In the genomic region with DNA sequence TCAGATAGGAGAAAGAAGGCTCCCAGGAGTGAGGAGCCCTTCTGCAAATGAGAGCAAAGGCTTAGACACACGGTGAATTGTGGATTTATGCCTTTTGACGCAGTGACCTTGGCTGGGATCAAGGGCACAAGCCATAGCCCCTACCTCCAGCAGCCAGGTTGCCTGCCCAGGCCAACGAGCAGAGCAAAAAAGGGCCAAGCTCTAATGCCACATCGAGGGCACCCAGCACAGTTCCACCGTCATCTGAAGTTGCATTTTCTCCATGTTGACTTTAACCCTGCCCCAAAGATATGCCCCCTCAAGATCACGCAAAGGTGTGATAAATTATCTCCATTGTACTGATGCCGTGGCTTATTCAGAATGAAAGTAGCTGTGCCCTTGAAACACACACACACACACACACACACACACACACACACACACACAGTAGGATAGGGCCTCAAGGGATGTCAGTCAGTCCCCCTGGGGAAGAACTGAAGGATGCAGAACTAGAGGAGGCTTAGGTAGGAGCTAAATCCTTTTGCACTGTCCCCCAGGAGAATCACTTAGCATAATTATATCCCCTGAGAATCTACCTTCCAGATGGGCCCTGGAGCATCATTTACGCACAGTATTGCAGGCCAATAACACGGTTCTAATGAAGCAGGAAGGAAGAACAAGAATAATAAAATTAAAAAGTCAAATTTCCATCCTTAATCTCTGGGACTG, we compare ENCODE assay signal across 17 mouse cellular contexts. TPM values are rescaled to one million over a fixed set of nuclear protein-coding genes. Genes with fewer than 3 reads are reported as not detected.
"Had no signal": no experiment of that assay in that cellular context is flagged by ENCODE, and none has a peak within 500 bp of the region (broad histone marks: within the 10 kb centered on the region; RNA-seq: fewer than 3 reads in every experiment).

No protein-coding gene starts in this region.

- H3K27ac ChIP-seq: left cerebral cortex, adult 2 months; limb, embryonic 10.5 days; liver, embryonic 15.5 days; stomach, embryonic 15.5 days had no signal

- H3K4me2 ChIP-seq: liver, embryonic 11.5 days; liver, embryonic 15.5 days; stomach, embryonic 15.5 days had no signal

- H3K27me3 ChIP-seq: liver, embryonic 15.5 days; stomach, embryonic 15.5 days had no signal

- H3K4me1 ChIP-seq: limb, embryonic 10.5 days; liver, embryonic 15.5 days; stomach, embryonic 15.5 days had no signal

- H3K4me3 ChIP-seq: left cerebral cortex, adult 2 months; limb, embryonic 10.5 days; liver, embryonic 15.5 days; stomach, embryonic 15.5 days had no signal

- H3K9me3 ChIP-seq: limb, embryonic 10.5 days; liver, embryonic 15.5 days; stomach, embryonic 15.5 days had no signal

- H3K36me3 ChIP-seq: limb, embryonic 10.5 days; liver, embryonic 15.5 days; stomach, embryonic 15.5 days had no signal

- H3K9ac ChIP-seq: liver, embryonic 15.5 days; stomach, embryonic 15.5 days had no signal

- DNase-seq: kidney, postnatal 10 days; kidney, postnatal 4 days; lung, adult 2 months; lung, postnatal 36 days; right cerebral cortex, postnatal 14 days; thymus, adult 2 months; thymus, postnatal 25 days had no signal

- ATAC-seq: lung, postnatal 0 days had no signal

RNA-seq across cellular contexts. Expression of a gene that starts 11.2 kb away (rescaled TPM):
- total RNA-seq: megakaryocyte progenitor cell, adult 5-6 weeks had no signal
- polyA plus RNA-seq: kidney, embryonic 14.5 days; limb, embryonic 10.5 days; liver, embryonic 11.5 days; liver, embryonic 15.5 days; lung, adult 2 months; lung, postnatal 0 days; spleen, adult 2 months; stomach, embryonic 15.5 days; testis, adult 2 months; thymus, adult 2 months had no signal
